Mouse (Mus musculus): ENCODE measurements at regions not wholly inside any gene's neighbourhood (a gene's known extent, or its start where the extent isn't known, plus 50 kb on each side); places are given as distances from the start of the nearest gene placed in this dataset.

DNA sequence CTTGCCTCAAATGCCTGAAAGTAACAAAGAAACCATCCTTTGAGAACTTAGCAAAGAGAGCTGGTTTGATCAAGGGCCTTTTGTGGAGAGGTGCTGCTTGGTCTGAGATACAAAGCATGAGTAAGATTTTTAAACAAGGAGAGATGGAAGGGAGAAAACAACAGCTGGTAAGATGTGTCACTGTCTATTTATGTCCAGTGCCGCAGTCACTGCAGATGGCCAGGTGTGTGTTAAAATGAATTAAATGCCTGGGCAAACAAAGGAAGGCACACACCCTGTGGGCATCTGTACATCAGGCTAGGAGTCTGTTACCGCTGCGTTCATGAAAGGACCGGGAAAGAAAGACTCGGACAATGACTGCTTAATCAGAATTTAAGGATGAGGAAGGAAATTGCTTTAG lies 68.2 kb upstream of the Gm10985 start:
- TF ChIP-seq CTCF (conservative IDR thresholded peaks at IDR 0.05; ENCODE audit: low read length): no peak
- TF ChIP-seq POU5F1 (IDR thresholded peaks at IDR 0.05; ENCODE audit: borderline replicate concordance, low read length): no peak
